Mouse (Mus musculus) midbrain, postnatal 0 days (tissue): ENCODE results near the gene Haspin. TPM values are rescaled to one million over a fixed set of nuclear protein-coding genes. Genes with fewer than 3 reads are reported as not detected.

Experiments
- ATAC-seq: fragments of 200-750 bp; cut with Nextera tagmentation; 2 replicates; pipeline ENCODE4 v1.8.0; 2017; ENCODE audit warnings: moderate number of reproducible peaks, mild to moderate bottlenecking, moderate TSS enrichment, moderate library complexity; ENCODE audit not compliant: low FRiP score
- DNase-seq: peaks from one replicate; pipeline ENCODE4 v3.0.0-alpha.2; 2015; ENCODE audit warnings: low spot score
- H3K27ac ChIP-seq: fragments of 300-500 bp; sonication (generic); 2 replicates; pipeline ENCODE4 v1.5.1; 2014; ENCODE audit warnings: low read depth, mild to moderate bottlenecking, low read length, mixed read lengths
- H3K27me3 ChIP-seq: fragments of 300-500 bp; sonication (generic); 2 replicates; pipeline ENCODE4 v1.6.1; 2014; ENCODE audit warnings: low read length, control low read depth, mixed read lengths; ENCODE audit not compliant: insufficient read depth
- H3K36me3 ChIP-seq: fragments of 300-500 bp; sonication (generic); 2 replicates; pipeline ENCODE4 v1.6.1; 2014; ENCODE audit warnings: low read length, control low read depth, mixed read lengths; ENCODE audit not compliant: insufficient read depth
- H3K4me1 ChIP-seq: fragments of 300-500 bp; sonication (generic); 2 replicates; pipeline ENCODE4 v1.6.1; 2014; ENCODE audit warnings: mild to moderate bottlenecking, control low read depth, antibody characterized with exemption, low read length, mixed read lengths; ENCODE audit not compliant: insufficient read depth
- H3K4me2 ChIP-seq: fragments of 300-500 bp; sonication (generic); 2 replicates; pipeline ENCODE4 v1.6.1; 2014; ENCODE audit warnings: low read depth, mild to moderate bottlenecking, low read length, mixed read lengths; ENCODE audit not compliant: poor library complexity, severe bottlenecking
- H3K4me3 ChIP-seq: fragments of 300-500 bp; sonication (generic); 2 replicates; pipeline ENCODE4 v1.5.1; 2014; ENCODE audit warnings: low read depth, mild to moderate bottlenecking, low read length, moderate library complexity
- H3K9ac ChIP-seq: fragments of 300-500 bp; sonication (generic); replicated peaks from 2 replicates; pipeline ENCODE4 v1.6.1; 2014; ENCODE audit warnings: mild to moderate bottlenecking, low read length, moderate library complexity, mixed read lengths; ENCODE audit not compliant: poor library complexity, severe bottlenecking
- H3K9me3 ChIP-seq: fragments of 300-500 bp; sonication (generic); 2 replicates; pipeline ENCODE4 v1.6.1; 2016; ENCODE audit warnings: low read length, control low read depth
- CTCF ChIP-seq: IDR thresholded peaks from 2 replicates; pipeline ENCODE4 v1.5.1; 2016; ENCODE audit warnings: antibody characterized with exemption, mild to moderate bottlenecking
- WGBS: fragments of 180-500 bp; shearing (Covaris S2); extraction: QIAGEN DNeasy Blood & Tissue Kit; methylation state at CpG from one replicate; pipeline ENCODE4 v1.1.7; 2014; 5-methylcytosine and 5-hydroxymethylcytosine counted together
- polyA plus RNA-seq: library from polyadenylated mRNA; unstranded; fragments of >200 nt; fragmentation: Nextera tagmentation; extraction: Ambion mirVana; gene quantifications from 2 replicates; pipeline ENCODE4 v1.2.1, GENCODE M21; 2015
- total RNA-seq: library from RNA; depleted of rRNA; stranded (reverse); fragments of >200 nt; gene quantifications from 2 replicates; pipeline ENCODE4 v1.2.3, GENCODE M21; 2014; rRNA removed

Gene Haspin
- total RNA-seq = 0.60 and 1.4 TPM in 2 replicates
- polyA plus RNA-seq = 0.97 and 1.3 TPM in 2 replicates

DNA sequence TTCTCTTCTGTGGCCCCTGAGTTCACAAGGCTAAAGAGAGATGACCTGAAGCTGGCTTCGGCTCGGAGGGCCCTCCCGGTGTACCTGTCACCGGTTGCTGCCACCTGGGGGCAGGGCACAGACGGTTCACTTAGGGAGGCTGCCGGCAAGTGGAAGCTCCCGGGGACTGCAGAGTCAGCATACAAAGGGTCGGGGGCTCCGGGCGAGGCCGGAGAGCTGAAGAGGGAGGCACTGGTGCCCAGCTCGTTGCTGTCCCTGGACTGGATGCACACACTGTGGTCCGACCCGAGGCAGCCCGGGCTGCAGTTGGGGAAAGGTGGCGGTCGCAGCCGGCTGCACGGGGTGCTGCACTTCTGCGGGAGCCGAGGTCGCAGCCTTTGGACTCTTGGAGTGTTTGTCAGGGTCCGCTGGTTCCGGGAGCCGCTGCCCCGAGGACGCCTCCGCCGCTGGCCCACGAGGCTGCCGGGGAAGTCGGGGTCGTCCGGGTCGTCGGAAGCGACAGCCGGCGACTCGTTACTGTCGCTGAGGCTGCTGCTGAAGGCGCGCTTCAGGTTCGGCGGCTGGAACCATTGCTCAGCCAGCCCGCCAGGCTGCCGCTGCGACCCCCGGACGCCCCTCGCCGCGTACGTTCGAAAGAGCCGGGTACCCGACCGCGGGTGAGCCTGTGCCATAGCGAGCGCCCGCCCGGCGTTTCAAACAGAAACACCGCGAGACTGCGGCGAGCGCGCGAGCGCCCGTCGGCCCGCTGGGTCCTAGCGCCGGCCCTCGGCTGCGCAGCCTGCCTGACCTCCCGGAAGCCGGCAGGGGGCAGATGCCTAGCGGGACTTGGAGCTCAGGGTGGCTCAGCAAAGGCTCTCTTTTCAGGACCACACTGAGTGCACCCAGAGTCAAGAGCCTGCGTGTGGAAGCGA, at the start of gene Haspin:
Gene Haspin (minus strand): TSS at position 704 of the 911 bp plus-strand sequence.
- no peaks in the 10 kb centered on the region for H3K9me3 ChIP-seq
- no peaks in the 10 kb centered on the region for H3K36me3 ChIP-seq
- peak within 1 kb of the TSS; percentile 52 for H3K9ac ChIP-seq
- DNase-seq (peak; percentile 90), ATAC-seq (peak; percentile 95)
- TF ChIP-seq CTCF = peak; percentile 93
- H3K27me3 ChIP-seq = no peaks in the 10 kb centered on the region
- H3K27ac ChIP-seq = no peak within 1 kb of the TSS
- H3K4me2 ChIP-seq = peak within 1 kb of the TSS; percentile 85
- WGBS = under 1% methylated on average over 84 of the region's 84 CpGs
- H3K4me3 ChIP-seq = peak within 1 kb of the TSS; percentile 68
- 0 out of 2 replicates have a peak, but pooled peaks cover 4% of the 10 kb centered on the region for H3K4me1 ChIP-seq

DNA sequence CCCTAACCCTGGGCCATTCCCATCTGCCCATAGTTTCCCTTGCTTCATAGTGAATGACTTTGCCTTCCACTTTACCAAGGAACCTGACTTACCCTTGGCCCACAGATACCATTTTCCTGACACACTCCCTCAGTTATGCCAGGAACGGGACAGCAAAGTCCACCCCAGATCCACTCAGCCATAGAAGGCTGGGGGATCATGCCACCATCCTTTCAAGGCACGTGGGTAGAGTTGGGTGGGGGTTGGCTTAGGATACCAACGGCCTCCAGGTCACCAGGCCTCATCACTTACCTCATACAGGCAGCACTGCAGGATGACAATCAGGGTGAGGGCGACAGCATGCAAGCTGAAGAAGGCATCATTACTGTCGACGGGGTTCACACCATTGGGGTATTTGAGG, 49.1 kb upstream of the Haspin start:
- no peak for TF ChIP-seq CTCF
- H3K9me3 ChIP-seq = no peaks in the 10 kb centered on the region
- no peak for DNase-seq
- H3K27ac ChIP-seq = no peak overlapping the region
- peaks cover 68% of the 10 kb centered on the region for H3K36me3 ChIP-seq
- no peak overlapping the region for H3K4me2 ChIP-seq
- no peak overlapping the region for H3K4me3 ChIP-seq
- H3K9ac ChIP-seq = no peak overlapping the region
- H3K4me1 ChIP-seq = no peaks in the 10 kb centered on the region
- H3K27me3 ChIP-seq = no peaks in the 10 kb centered on the region
- no peak for ATAC-seq
- WGBS = 85% methylated on average over 6 of the region's 6 CpGs

DNA sequence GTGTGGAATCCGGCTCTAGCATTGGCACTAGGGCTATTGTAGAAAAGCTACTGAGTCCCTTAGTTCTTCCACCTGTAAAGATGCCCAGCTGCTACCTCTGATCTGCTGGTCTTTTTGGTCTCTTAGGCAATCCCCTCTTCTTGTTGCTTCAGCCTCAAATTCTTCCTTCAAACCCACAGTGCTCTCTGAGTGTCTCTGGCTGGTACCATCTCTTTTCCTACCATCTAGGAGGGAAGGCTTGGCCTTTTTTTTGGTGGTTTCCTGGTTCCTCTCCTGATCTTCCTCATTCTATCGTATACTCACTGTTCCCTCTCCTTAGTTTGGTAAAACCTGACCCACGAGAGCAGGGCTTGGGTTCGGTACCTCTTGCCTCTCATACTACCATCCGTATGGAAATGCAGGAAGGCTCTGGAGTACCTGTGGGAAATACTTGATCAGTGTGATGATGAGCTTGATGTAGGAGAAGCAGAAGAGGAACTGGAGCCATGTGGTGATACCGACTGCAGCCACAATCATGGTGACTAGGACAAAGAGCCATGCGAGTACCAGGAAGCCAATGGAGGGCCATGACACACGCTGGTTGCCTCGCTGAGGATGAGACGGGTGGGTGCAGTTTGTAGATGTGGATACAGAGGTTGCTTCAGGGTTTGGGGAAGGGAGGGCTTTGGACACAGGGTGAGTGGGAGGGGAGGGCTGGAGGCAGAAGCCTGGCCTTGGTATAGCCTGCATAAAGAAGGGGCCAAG, 48.0 kb upstream of the Haspin start:
- H3K4me3 ChIP-seq = no peak overlapping the region
- DNase-seq (no peak), ATAC-seq (no peak)
- 92% methylated on average over 10 of the region's 10 CpGs for WGBS
- H3K27ac ChIP-seq = no peak overlapping the region
- H3K36me3 ChIP-seq = peaks cover 60% of the 10 kb centered on the region
- H3K9ac ChIP-seq = no peak overlapping the region
- no peaks in the 10 kb centered on the region for H3K4me1 ChIP-seq
- H3K9me3 ChIP-seq = no peaks in the 10 kb centered on the region
- H3K27me3 ChIP-seq = no peaks in the 10 kb centered on the region
- TF ChIP-seq CTCF = no peak
- no peak overlapping the region for H3K4me2 ChIP-seq

DNA sequence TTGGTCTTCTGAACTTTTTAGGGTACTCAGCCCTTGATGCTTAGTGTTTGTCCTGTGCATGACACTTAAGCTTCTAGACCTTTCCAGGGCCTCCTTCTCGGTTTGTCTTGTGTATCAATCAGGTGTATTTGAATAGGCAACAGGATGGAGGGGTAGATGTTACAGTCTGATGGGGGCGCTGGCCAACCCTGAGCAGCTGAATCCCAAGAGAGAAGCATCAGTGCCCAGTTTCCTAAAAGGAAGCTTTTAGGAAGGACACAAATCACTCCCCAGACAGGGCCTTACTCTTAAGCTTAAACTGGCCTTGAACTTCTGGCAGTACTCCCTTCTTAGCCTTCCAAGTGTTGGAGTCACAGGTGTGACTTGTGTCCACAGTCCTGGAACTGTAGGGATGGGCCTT, 39.8 kb upstream of the Haspin start:
- H3K27ac ChIP-seq = peak overlapping the region; percentile 83; the same call in 1 of the 2 replicates
- peak overlapping the region; percentile 93 for H3K4me3 ChIP-seq
- 5% methylated on average over 2 of the region's 2 CpGs for WGBS
- H3K36me3 ChIP-seq = 0 out of 2 replicates have a peak, but pooled peaks cover 9% of the 10 kb centered on the region
- no peak for DNase-seq
- ATAC-seq = no peak
- peak overlapping the region; percentile 61 for H3K4me2 ChIP-seq
- H3K4me1 ChIP-seq = no peaks in the 10 kb centered on the region
- H3K9me3 ChIP-seq = no peaks in the 10 kb centered on the region
- H3K27me3 ChIP-seq = no peaks in the 10 kb centered on the region
- H3K9ac ChIP-seq = peak overlapping the region; percentile 86
- peak; percentile 42 for TF ChIP-seq CTCF

DNA sequence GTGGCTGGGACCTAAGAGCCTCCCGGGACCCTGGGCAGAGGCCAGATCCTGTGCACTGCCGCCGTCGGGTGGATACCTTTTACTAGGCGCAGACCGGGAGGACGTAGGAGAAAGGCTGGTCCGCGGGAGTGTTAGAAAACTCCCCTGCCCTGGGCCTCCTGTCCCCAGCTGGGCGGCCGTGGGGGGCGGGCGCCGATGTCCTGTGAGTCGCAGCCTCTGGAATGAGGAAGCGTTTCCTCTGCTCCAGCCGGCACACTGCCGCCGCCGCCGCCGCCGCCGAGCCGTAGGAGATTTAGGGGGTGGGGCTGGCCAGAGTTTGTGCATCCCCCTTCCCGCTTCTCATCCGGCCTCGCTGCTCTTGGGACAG, 39.4 kb upstream of the Haspin start:
- Histone ChIP-seq H3K27me3 (no peaks in the 10 kb centered on the region), H3K27ac (peak overlapping the region; percentile 83), H3K4me1 (no peaks in the 10 kb centered on the region), H3K4me3 (peak overlapping the region; percentile 93), H3K36me3 (0 out of 2 replicates have a peak, but pooled peaks cover 7% of the 10 kb centered on the region), H3K9ac (peak overlapping the region; percentile 86), H3K9me3 (no peaks in the 10 kb centered on the region), H3K4me2 (peak overlapping the region; percentile 61)
- TF ChIP-seq CTCF = no peak
- DNase-seq (peak; percentile 56), ATAC-seq (peak; percentile 38; the same call in 1 of the 2 replicates)
- under 1% methylated on average over 26 of the region's 28 CpGs for WGBS
